In the genomic region with DNA sequence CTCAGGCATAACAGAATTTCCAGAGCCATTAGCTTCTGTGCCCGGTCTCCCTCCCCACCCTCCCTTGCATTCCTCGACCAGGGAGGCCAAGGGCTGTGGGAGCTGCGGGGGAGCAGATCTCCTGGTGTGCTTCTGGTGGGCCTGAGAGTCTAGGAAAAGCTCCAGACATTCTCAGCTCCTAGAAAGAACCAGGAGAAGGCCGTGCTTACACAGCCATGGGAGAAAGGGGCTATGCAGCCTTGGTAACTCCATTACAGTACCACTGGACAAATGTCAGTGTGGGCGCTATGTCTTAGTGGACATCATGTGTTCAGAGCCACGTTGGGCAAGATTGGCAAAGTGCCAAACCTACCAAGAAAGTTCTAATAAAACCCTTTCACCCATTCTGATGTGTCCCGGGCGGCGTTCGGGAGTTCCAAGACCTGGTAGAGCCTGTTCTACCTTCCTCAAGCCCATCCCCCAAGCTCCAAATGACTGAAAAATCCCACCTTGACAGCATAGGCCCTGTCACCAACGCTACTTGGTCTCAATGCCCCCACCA, we compare ENCODE assay signal across 8 mouse cellular contexts. TPM values are rescaled to one million over a fixed set of nuclear protein-coding genes. Genes with fewer than 3 reads are reported as not detected.
A peak's percentile ranks its signal among the peaks of the same experiment; 100 is the strongest.
DNase-seq lines count a peak whose midpoint lies in the region; ATAC-seq lines count a peak whose summit lies in the region.

No protein-coding gene starts in this region.

- H3K4me1 ChIP-seq in kidney, embryonic 14.5 days (ENCODE audit: control insufficient read depth, insufficient read depth, low read length) = peaks cover 20% of the 10 kb centered on the region; the same call in 1 of the 2 replicates

- DNase-seq in adrenal gland, adult 2 months = peak; percentile 45
- no peak for DNase-seq in adrenal gland, adult 18-20 months (ENCODE audit: low spot score in 2 of 2)
- peak; percentile 50 for DNase-seq in ZHBTc4 (ENCODE audit: low read depth, low spot score)
- peak; percentile 48 for DNase-seq in heart, adult 8-10 months (ENCODE audit: low spot score)
- peak; percentile 55 for DNase-seq in lung, postnatal 25 days (ENCODE audit: low spot score)
- no peak for DNase-seq in ovary, postnatal 10 days (ENCODE audit: low spot score)
- DNase-seq in layer of hippocampus, postnatal 14 days (ENCODE audit: low spot score in 2 of 2) = no peak

- no peaks in the 10 kb centered on the region for H3K36me3 ChIP-seq in kidney, embryonic 14.5 days (ENCODE audit: control insufficient read depth, insufficient read depth, low read length)

- H3K4me2 ChIP-seq in kidney, embryonic 14.5 days (replicated peaks; ENCODE audit: low read depth, low read length) = peak overlapping the region; percentile 100

- no peaks in the 10 kb centered on the region for H3K27me3 ChIP-seq in kidney, embryonic 14.5 days (ENCODE audit: control insufficient read depth, insufficient read depth, low read length)

- no peak for ATAC-seq in kidney, embryonic 14.5 days (ENCODE audit: low FRiP score, low TSS enrichment)

- H3K9ac ChIP-seq in kidney, embryonic 14.5 days (ENCODE audit: low read depth, low read length) = peak overlapping the region; percentile 78

- peak overlapping the region; percentile 25; the same call in 1 of the 2 replicates for H3K27ac ChIP-seq in kidney, embryonic 14.5 days (ENCODE audit: low read depth, low read length)

- peak overlapping the region; percentile 75 for H3K4me3 ChIP-seq in kidney, embryonic 14.5 days (ENCODE audit: low read length)

- 11% methylated on average over 11 of the region's 11 CpGs for WGBS in kidney, embryonic 14.5 days

- no peaks in the 10 kb centered on the region for H3K9me3 ChIP-seq in kidney, embryonic 14.5 days (ENCODE audit: control insufficient read depth, low read length)

RNA-seq across cellular contexts. Expression of a gene that starts 7.7 kb away (rescaled TPM):
- total RNA-seq in adrenal gland, adult 2 months (2021) = 100 to 1,000 TPM in 1 of 2 experiments, 10 to 100 TPM in 1; 78.2 to 158 TPM
- polyA plus RNA-seq in adrenal gland, adult 2 months (2012; rRNA removed) = 170 and 236 TPM in 2 replicates
- total RNA-seq in adrenal gland, adult 18-20 months (2021) = 100 to 1,000 TPM; 106 to 137 TPM
- 100 to 1,000 TPM; 112 to 127 (median 118) TPM for total RNA-seq in heart, adult 8-10 months (2022)
- 41.6 and 55.7 TPM in 2 replicates for polyA plus RNA-seq in kidney, embryonic 14.5 days (2014; fragmentation: Nextera tagmentation; extraction: Ambion mirVana)
- 10 to 100 TPM; 42.0 to 49.3 TPM for total RNA-seq in layer of hippocampus, postnatal 14 days (2021)

RNA-seq across cellular contexts. Expression of a gene that starts 30.1 kb away (rescaled TPM):
- 1 to 10 TPM; 2.3 to 3.2 TPM for total RNA-seq in adrenal gland, adult 2 months (2021)
- polyA plus RNA-seq in adrenal gland, adult 2 months (2012; rRNA removed) = 1.7 and 2.1 TPM in 2 replicates
- 1 to 10 TPM; 2.6 to 3.3 TPM for total RNA-seq in adrenal gland, adult 18-20 months (2021)
- under 1 TPM; 0.28 to 0.44 (median 0.33) TPM for total RNA-seq in heart, adult 8-10 months (2022)
- polyA plus RNA-seq in kidney, embryonic 14.5 days (2014; fragmentation: Nextera tagmentation; extraction: Ambion mirVana) = 31.6 and 32.2 TPM in 2 replicates
- total RNA-seq in layer of hippocampus, postnatal 14 days (2021) = 10 to 100 TPM in 1 of 2 experiments, 1 to 10 TPM in 1; 9.0 to 10.7 TPM

RNA-seq across cellular contexts. Expression of a gene that starts 41.1 kb away (rescaled TPM):
- total RNA-seq in adrenal gland, adult 2 months (2021) = 10 to 100 TPM in 1 of 2 experiments, 1 to 10 TPM in 1; 8.8 to 14.3 TPM
- 31.8 and 42.4 TPM in 2 replicates for polyA plus RNA-seq in adrenal gland, adult 2 months (2012; rRNA removed)
- total RNA-seq in adrenal gland, adult 18-20 months (2021) = 10 to 100 TPM; 12.6 to 23.6 TPM
- total RNA-seq in heart, adult 8-10 months (2022) = 1 to 10 TPM; 2.6 to 4.7 (median 3.8) TPM
- polyA plus RNA-seq in kidney, embryonic 14.5 days (2014; fragmentation: Nextera tagmentation; extraction: Ambion mirVana) = 5.7 and 10.0 TPM in 2 replicates
- 10 to 100 TPM; 33.1 to 38.1 TPM for total RNA-seq in layer of hippocampus, postnatal 14 days (2021)

RNA-seq across cellular contexts. Expression of a gene that starts 46.0 kb away (rescaled TPM):
- not detected for total RNA-seq in adrenal gland, adult 2 months (2021)
- polyA plus RNA-seq in adrenal gland, adult 2 months (2012; rRNA removed) = 0.09 and 0.10 TPM in 2 replicates
- total RNA-seq in adrenal gland, adult 18-20 months (2021) = not detected
- total RNA-seq in heart, adult 8-10 months (2022) = not detected
- 14.2 and 16.7 TPM in 2 replicates for polyA plus RNA-seq in kidney, embryonic 14.5 days (2014; fragmentation: Nextera tagmentation; extraction: Ambion mirVana)
- total RNA-seq in layer of hippocampus, postnatal 14 days (2021) = not detected

RNA-seq across cellular contexts. Expression of a gene that starts 50.8 kb away (rescaled TPM):
- total RNA-seq in adrenal gland, adult 2 months (2021) = 100 to 1,000 TPM; 153 to 154 TPM
- 107 and 117 TPM in 2 replicates for polyA plus RNA-seq in adrenal gland, adult 2 months (2012; rRNA removed)
- 100 to 1,000 TPM; 156 to 164 TPM for total RNA-seq in adrenal gland, adult 18-20 months (2021)
- 100 to 1,000 TPM; 104 to 116 (median 107) TPM for total RNA-seq in heart, adult 8-10 months (2022)
- polyA plus RNA-seq in kidney, embryonic 14.5 days (2014; fragmentation: Nextera tagmentation; extraction: Ambion mirVana) = 81.7 and 165 TPM in 2 replicates
- 100 to 1,000 TPM in 1 of 2 experiments, 10 to 100 TPM in 1; 96.1 to 113 TPM for total RNA-seq in layer of hippocampus, postnatal 14 days (2021)

Comparison
In these comparisons a context has a peak if more than half of its experiments do, and no peak if none do; other contexts are left out.
1. DNase-seq: peak in adrenal gland, adult 2 months (single experiment), ZHBTc4 (single experiment), heart, adult 8-10 months (single experiment) and lung, postnatal 25 days (single experiment); none in adrenal gland, adult 18-20 months (0 of 2), ovary, postnatal 10 days (single experiment) and layer of hippocampus, postnatal 14 days (0 of 2).